Mouse (Mus musculus) heart, adult 2 months (tissue): Measurements from ENCODE around the gene Rab7b. TPM values are rescaled to one million over a fixed set of nuclear protein-coding genes. Genes with fewer than 3 reads are reported as not detected.
A peak's percentile ranks its signal among the peaks of the same experiment; 100 is the strongest.

Source experiments
- DNase-seq, 2 experiments: peaks; one replicate each; pipeline ENCODE4 v3.0.0; 2021
- H3K27ac ChIP-seq: fragments of 200-600 bp; 2 replicates; pipeline ENCODE4 v1.8.1; 2022
- H3K27me3 ChIP-seq: fragments of 200-500 bp; 2 replicates; pipeline ENCODE4 v1.6.1; 2012; ENCODE audit warnings: mild to moderate bottlenecking, low read length, inconsistent platforms, mixed read lengths; ENCODE audit not compliant: control insufficient read depth, insufficient read depth
- H3K36me3 ChIP-seq: fragments of 200-500 bp; 2 replicates; pipeline ENCODE4 v1.6.1; 2012; ENCODE audit warnings: low read length, inconsistent platforms; ENCODE audit not compliant: control insufficient read depth, insufficient read depth
- H3K4me1 ChIP-seq: fragments of 200-500 bp; 2 replicates; pipeline ENCODE4 v1.6.1; 2011; ENCODE audit warnings: low read length; ENCODE audit not compliant: control insufficient read depth, insufficient read depth
- H3K4me3 ChIP-seq: fragments of 200-600 bp; 2 replicates; pipeline ENCODE4 v1.8.1; 2022
- H3K79me2 ChIP-seq: fragments of 200-500 bp; replicated peaks from 2 replicates; pipeline ENCODE4 v1.6.1; 2012; ENCODE audit warnings: mild to moderate bottlenecking, inconsistent platforms, low read length, moderate library complexity, mixed read lengths; ENCODE audit not compliant: control insufficient read depth, insufficient read depth
- H3K9ac ChIP-seq: fragments of 200-500 bp; 2 replicates; pipeline ENCODE4 v1.6.1; 2012; ENCODE audit warnings: low read depth, mild to moderate bottlenecking, control low read depth, inconsistent platforms, low read length, mixed read lengths
- CTCF ChIP-seq: fragments of 200-600 bp; IDR thresholded peaks from 2 replicates; pipeline ENCODE4 v1.8.1; 2022; ENCODE audit warnings: antibody characterized with exemption, mild to moderate bottlenecking, moderate library complexity
- EP300 ChIP-seq: fragments of 200-500 bp; IDR thresholded peaks from 2 replicates; pipeline ENCODE4 v1.6.1; 2011; ENCODE audit warnings: low read depth, low read length, control low read depth; ENCODE audit not compliant: insufficient read depth
- POLR2A ChIP-seq: fragments of 200-500 bp; IDR thresholded peaks from 2 replicates; pipeline ENCODE4 v1.6.1; 2011; ENCODE audit warnings: mild to moderate bottlenecking, low read depth, low read length, control low read depth; ENCODE audit not compliant: insufficient read depth
- WGBS: fragments of 180-500 bp; shearing (Covaris S2); methylation state at CpG from one replicate; pipeline ENCODE4 v1.1.7; 2018; 5-methylcytosine and 5-hydroxymethylcytosine counted together
- intact Hi-C: fragments of 180-260 bp; cut with DNase I; formaldehyde crosslinking; loops from one replicate; pipeline ENCODE4 v1.15.1; 2025
- polyA plus RNA-seq: library from polyadenylated mRNA; depleted of rRNA; stranded (reverse); fragments of >200 nt; gene quantifications from 2 replicates; pipeline ENCODE4 v1.2.3, GENCODE M21; 2012
- total RNA-seq, 2 experiments: library from RNA; stranded (reverse); gene quantifications; 2 replicates each; pipeline ENCODE4 v1.2.3; 2021

Rab7b gene
- total and polyA plus RNA-seq, 3 experiments, result 3.0 to 3.7 (median 3.5) TPM

DNA sequence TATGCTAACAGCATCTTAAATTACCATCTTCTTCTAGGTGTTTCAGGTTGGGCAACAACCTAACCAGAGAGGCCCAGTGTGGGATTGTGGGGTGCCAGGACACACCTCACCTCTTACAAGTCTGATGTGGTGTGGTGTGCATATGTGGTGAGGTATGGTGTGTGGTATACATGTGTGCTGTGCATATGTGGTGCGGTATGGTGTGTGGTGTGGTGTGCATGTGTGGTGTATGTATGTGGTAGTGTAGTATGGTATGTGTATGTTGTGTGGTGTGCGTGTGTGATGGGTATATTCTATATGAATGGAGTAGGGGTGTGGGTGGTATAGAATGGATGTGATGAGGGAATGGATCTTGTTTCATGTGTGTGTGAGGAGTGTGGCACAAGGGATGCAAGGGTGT lies 756 bp upstream of the Rab7b start:
- no peak overlapping the region for H3K4me3 ChIP-seq
- H3K27ac ChIP-seq, result no peak overlapping the region
- 98% methylated on average over 2 of the region's 2 CpGs for WGBS
- no peak for DNase-seq
- no peaks in the 10 kb centered on the region for H3K27me3 ChIP-seq
- H3K9ac ChIP-seq, result no peak overlapping the region
- H3K79me2 ChIP-seq, result no peaks in the 10 kb centered on the region
- TF ChIP-seq EP300, result no peak
- TF ChIP-seq CTCF, result no peak
- no peak for TF ChIP-seq POLR2A
- intact Hi-C loops, result no loop called here
- no peaks in the 10 kb centered on the region for H3K36me3 ChIP-seq
- no peaks in the 10 kb centered on the region; the same call in 1 of the 2 replicates for H3K4me1 ChIP-seq

DNA sequence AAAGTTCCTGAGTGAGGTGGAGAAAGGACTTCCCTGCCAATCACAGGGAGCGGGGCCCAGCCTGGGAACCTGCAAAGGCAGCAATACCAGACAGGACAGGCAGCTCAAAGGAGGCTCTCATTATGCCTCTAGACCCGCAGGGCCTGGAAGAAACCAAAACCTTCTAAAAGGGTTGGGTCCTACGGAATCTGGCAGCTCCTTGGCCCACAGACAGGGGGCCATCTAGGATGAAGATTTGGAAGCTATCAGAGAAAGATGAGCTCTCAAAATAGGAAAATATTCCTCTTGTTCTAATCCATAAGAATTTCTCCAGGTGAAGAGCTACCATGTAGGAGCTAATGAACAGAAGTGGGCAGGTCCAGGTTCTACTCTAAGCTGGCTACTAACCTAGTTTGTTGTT lies 521 bp downstream of the Rab7b start:
- no peaks in the 10 kb centered on the region for H3K79me2 ChIP-seq
- WGBS, result 83% methylated on average over 3 of the region's 3 CpGs
- 0 out of 2 replicates have a peak, but pooled peaks have one; percentile 1 for TF ChIP-seq CTCF
- TF ChIP-seq EP300, result no peak
- no peak for DNase-seq
- H3K27ac ChIP-seq, result peak overlapping the region; percentile 75
- H3K4me1 ChIP-seq, result no peaks in the 10 kb centered on the region; the same call in 1 of the 2 replicates
- H3K36me3 ChIP-seq, result no peaks in the 10 kb centered on the region
- H3K9ac ChIP-seq, result peak overlapping the region; percentile 43
- intact Hi-C loops, result no loop called here
- peak overlapping the region; percentile 39 for H3K4me3 ChIP-seq
- H3K27me3 ChIP-seq, result no peaks in the 10 kb centered on the region

DNA sequence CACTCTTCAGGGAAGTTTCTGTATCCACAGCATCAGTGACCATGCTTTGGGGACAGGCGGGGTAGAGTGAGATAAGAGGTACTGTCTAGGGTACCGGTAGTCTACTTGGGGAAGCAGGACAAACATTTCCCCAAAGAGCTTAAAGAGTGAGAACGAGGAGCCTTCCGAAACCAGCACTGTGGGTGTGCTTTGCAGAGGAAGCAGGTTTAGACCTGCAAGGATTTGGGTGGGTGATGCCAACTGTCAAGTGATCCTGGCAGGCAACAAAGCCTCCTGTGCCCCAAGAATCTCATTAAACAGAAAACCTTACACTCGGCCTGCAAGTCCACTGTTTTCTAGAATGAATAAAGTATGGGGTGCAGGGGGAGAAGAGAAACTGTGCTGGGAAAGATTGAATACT lies 1.4 kb downstream of the Rab7b start:
- no peak for DNase-seq
- no peak overlapping the region for H3K9ac ChIP-seq
- TF ChIP-seq CTCF, result no peak
- no peak for TF ChIP-seq POLR2A
- TF ChIP-seq EP300, result no peak
- H3K27ac ChIP-seq, result peak overlapping the region; percentile 45; the same call in 1 of the 2 replicates
- no peaks in the 10 kb centered on the region for H3K27me3 ChIP-seq
- H3K4me3 ChIP-seq, result no peak overlapping the region
- no peaks in the 10 kb centered on the region for H3K79me2 ChIP-seq
- H3K36me3 ChIP-seq, result no peaks in the 10 kb centered on the region
- WGBS, result 86% methylated on average over 5 of the region's 5 CpGs
- no peaks in the 10 kb centered on the region; the same call in 1 of the 2 replicates for H3K4me1 ChIP-seq
- intact Hi-C loops, result no loop called here

DNA sequence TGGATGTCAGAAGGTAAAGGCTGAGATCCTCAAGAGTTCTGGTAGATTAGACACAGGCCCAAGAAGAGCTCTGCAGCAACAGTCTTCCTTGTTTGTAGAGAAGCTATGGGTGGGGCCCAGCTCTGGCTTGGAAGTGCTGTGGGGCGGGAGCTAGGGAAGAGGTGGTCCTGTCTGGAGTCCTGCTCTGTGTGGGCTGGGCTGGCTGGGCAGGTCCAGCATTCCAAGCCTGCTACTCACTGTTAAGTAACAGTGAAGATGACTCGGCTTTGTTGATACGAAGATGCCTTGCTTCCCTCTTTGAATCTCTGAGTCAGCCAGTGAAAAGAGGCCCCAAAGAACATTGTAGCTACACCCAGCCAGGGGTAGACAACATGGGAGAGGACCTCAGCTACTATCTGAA lies 1.9 kb downstream of the Rab7b start:
- peak overlapping the region; percentile 51; the same call in 1 of the 2 replicates for H3K27ac ChIP-seq
- H3K4me3 ChIP-seq, result no peak overlapping the region

DNA sequence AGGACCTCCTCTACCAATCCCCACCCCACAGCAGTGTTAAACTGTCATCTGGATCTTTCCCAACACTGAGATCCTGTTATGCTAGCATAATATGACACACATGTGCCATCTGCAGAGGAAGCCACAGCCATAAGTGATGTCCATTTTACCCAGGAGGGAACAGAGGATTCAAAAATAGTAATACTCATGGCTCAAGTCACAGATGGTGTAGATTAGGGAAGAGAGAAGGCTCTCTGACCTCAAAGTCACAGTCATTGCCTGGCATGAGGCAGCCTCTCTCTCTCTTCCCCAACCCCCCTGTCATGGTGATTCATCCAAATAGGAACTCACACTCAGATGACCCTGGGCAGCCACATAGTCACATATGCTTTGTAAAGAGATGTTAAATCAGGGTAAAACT lies 2.9 kb downstream of the Rab7b start:
- Histone ChIP-seq H3K36me3 (no peaks in the 10 kb centered on the region), H3K4me3 (no peak overlapping the region), H3K4me1 (peaks cover 1% of the 10 kb centered on the region; the same call in 1 of the 2 replicates), H3K79me2 (no peaks in the 10 kb centered on the region), H3K27me3 (no peaks in the 10 kb centered on the region), H3K9ac (no peak overlapping the region), H3K27ac (no peak overlapping the region)
- intact Hi-C loops, result no loop called here
- no peak for TF ChIP-seq EP300
- peak in 1 of 2 experiments; percentile 23 for DNase-seq

More for the DNA sequence above, 1.9 kb downstream of the Rab7b start:
- no peaks in the 10 kb centered on the region for H3K79me2 ChIP-seq
- intact Hi-C loops, result no loop called here
- peak; percentile 77 to 85 for DNase-seq
- H3K36me3 ChIP-seq, result no peaks in the 10 kb centered on the region
- no peaks in the 10 kb centered on the region for H3K27me3 ChIP-seq
- 0 out of 2 replicates have a peak, but pooled peaks have one; percentile 40 for TF ChIP-seq EP300
- no peak for TF ChIP-seq CTCF
- TF ChIP-seq POLR2A, result peak; percentile 55; the same call in 1 of the 2 replicates
- H3K9ac ChIP-seq, result no peak overlapping the region
- WGBS, result 37% methylated on average over 3 of the region's 3 CpGs
- H3K4me1 ChIP-seq, result no peaks in the 10 kb centered on the region; the same call in 1 of the 2 replicates

DNA sequence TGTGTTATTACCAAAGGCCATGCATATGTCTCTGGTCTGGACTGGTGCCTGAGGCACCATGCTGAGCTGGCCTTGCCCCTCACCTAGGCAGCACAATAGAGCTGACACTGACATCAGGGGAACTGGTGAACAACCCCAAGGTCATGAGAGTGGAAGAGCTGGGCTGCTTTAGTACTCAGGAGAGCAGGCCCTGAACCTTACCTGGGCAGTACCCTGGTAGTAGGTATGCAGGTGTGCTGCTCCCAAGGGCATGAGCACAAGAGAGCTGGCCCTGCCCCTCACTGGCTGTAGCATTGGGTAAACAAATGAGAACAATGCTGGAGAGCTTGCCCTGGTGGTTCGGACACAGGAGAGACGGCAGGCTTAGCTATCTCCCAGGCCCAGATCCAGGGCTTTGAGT lies 6.8 kb downstream of the Rab7b start:
- no peak overlapping the region for H3K4me3 ChIP-seq
- no peaks in the 10 kb centered on the region for H3K36me3 ChIP-seq
- TF ChIP-seq EP300, result no peak
- no peak for TF ChIP-seq CTCF
- no peak for TF ChIP-seq POLR2A
- no peak for DNase-seq
- H3K79me2 ChIP-seq, result no peaks in the 10 kb centered on the region
- intact Hi-C loops, result no loop called here
- no peaks in the 10 kb centered on the region for H3K27me3 ChIP-seq
- H3K4me1 ChIP-seq, result peaks cover 1% of the 10 kb centered on the region; the same call in 1 of the 2 replicates
- no peak overlapping the region for H3K9ac ChIP-seq
- H3K27ac ChIP-seq, result no peak overlapping the region
- WGBS, result 50% methylated on average over 2 of the region's 2 CpGs

DNA sequence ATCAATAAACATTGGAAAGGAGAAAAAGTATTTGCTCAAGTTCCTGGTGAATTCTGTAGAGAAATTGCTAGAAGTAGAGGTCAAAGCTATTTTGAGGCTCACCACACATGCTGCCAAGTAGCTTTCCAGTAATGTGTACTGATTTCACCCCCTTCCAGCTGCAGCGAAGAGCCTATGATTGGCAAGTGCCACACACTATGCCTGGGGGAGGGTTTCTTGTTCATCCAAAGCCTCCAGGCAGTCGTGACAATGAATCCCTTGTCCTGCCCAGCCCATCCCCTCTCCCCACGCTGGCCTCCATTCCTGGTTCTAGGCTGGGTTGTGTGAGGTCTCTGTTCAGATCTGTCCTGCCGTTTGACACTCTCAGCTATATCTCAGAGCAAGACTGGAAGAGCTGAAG lies 7.8 kb downstream of the Rab7b start:
- H3K4me3 ChIP-seq, result no peak overlapping the region
- no peak overlapping the region for H3K27ac ChIP-seq
- H3K27me3 ChIP-seq, result no peaks in the 10 kb centered on the region
- peak in 1 of 2 experiments; percentile 18 for DNase-seq
- no peaks in the 10 kb centered on the region for H3K36me3 ChIP-seq
- 29% methylated on average over 4 of the region's 4 CpGs for WGBS
- intact Hi-C loops, result no loop called here
- H3K79me2 ChIP-seq, result no peaks in the 10 kb centered on the region
- no peak for TF ChIP-seq POLR2A
- TF ChIP-seq EP300, result no peak
- TF ChIP-seq CTCF, result no peak
- H3K4me1 ChIP-seq, result peaks cover 1% of the 10 kb centered on the region; the same call in 1 of the 2 replicates
- no peak overlapping the region for H3K9ac ChIP-seq
